Mouse (Mus musculus): ENCODE results near the gene Gm3676.
"Not testable (repeated sequence)": the region's sequence is repeated elsewhere in the genome, so short reads cannot be mapped to it uniquely, and the experiment has no call there.

The Gm3676 gene

GRCm38 (mm10) chr14:41646387-41646786 lies at the start of gene Gm3676:
Gene Gm3676, minus strand, starts transcription at chr14:41646487.
- DNase-seq = not testable (repeated sequence)

DNA sequence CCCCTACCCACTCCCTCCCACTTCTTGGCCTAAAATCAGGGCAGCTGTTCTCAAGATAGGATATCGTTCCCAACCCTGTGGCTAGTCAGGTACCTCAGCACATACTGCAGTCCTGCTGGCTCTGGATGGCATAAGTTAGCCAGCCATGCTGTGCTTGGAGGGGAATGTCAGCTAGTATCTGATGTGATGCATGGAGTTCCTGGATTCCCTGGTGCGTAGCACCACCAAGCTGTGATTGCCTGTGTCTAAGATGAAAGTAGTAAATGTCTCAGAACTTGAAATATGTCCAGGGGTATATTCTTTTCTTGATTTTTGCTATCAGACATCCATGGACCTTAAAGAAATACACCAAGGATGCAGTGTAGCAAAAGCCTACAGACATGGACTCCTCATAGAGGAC lies 1.9 kb upstream of the Gm3676 start:
- not testable (repeated sequence) for DNase-seq

- not testable (repeated sequence) for DNase-seq
These were observed 16.1 kb downstream of the Gm3676 start for GRCm38 (mm10) chr14:41630144-41630543.

- not testable (repeated sequence) for DNase-seq
These were observed 21.8 kb downstream of the Gm3676 start, which contains the start of gene Gm3072 for GRCm38 (mm10) chr14:41624512-41624911. Gene Gm3072, minus strand, starts transcription at chr14:41624612.

DNA sequence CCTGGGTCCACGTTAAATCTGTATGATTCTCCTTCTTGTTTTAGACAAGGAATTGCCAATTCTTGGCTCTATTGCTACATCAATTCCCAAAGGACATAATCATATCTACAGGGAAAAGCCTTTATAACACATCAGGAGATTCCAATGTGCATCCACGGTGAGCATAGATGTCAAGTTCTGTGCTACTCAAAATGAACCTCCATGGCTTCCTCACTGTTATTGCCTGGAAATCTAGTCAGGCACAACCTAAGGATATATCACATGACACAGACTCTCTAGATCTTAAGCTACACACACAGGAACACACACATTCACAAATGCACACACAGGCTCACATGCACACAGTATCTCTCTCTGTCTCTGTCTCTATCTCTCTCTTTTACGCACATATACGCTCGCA lies 23.8 kb downstream of the Gm3676 start:
- DNase-seq = not testable (repeated sequence)

GRCm38 (mm10) chr14:41610690-41611089 lies 35.6 kb downstream of the Gm3676 start:
- DNase-seq = not testable (repeated sequence)

- not testable (repeated sequence) for DNase-seq
These were observed 45.4 kb downstream of the Gm3676 start for GRCm38 (mm10) chr14:41600935-41601334.

Measured in cerebellum, adult 9-11 months (tissue).